Mouse (Mus musculus) lung, adult 2 months (tissue): ENCODE data around the gene Arap1.

Experiments used
- CTCF ChIP-seq: fragments of 200-500 bp; IDR thresholded peaks from 2 replicates; pipeline ENCODE4 v1.5.1; 2011; ENCODE audit warnings: mild to moderate bottlenecking, low read length, control low read depth; ENCODE audit not compliant: insufficient read depth
- POLR2A ChIP-seq: fragments of 200-500 bp; IDR thresholded peaks from 2 replicates; pipeline ENCODE4 v1.6.1; 2011; ENCODE audit warnings: low read depth, mild to moderate bottlenecking, control low read depth, low read length, borderline replicate concordance; ENCODE audit errors: extremely low read depth

- TF ChIP-seq POLR2A (no peak), CTCF (no peak)
Observed at GRCm38 (mm10) chr7:101376701-101377340, 29.0 kb downstream of the Arap1 start.
